Mouse (Mus musculus): ENCODE results near the gene Myl4. TPM values are rescaled to one million over a fixed set of nuclear protein-coding genes. Genes with fewer than 3 reads are reported as not detected.

The Myl4 gene
- polyA plus RNA-seq, 1 experiment from 2014 or later = 4.6 TPM

- Histone ChIP-seq H3K27me3 (peaks cover 45% of the 10 kb centered on the region), H3K36me3 (no peaks in the 10 kb centered on the region), H3K4me1 (replicated peaks) (peaks cover 8% of the 10 kb centered on the region; the same call in 1 of the 2 replicates), H3K9me3 (replicated peaks) (no peaks in the 10 kb centered on the region), H3K9ac (no peak overlapping the region), H3K4me3 (replicated peaks) (no peak overlapping the region), H3K4me2 (no peak overlapping the region), H3K27ac (no peak overlapping the region)
- WGBS (ENCODE audit: insufficient replicate concordance) = 34% methylated on average over 13 of the region's 13 CpGs
- ATAC-seq (ENCODE audit: low read depth) (no peak), DNase-seq (no peak)
Measured at GRCm38 (mm10) chr11:104582630-104583364, 32.3 kb downstream of the Myl4 start.

- peaks cover 8% of the 10 kb centered on the region; the same call in 1 of the 2 replicates for H3K4me1 ChIP-seq (replicated peaks)
Measured at GRCm38 (mm10) chr11:104585495-104585894, 35.0 kb downstream of the Myl4 start.

GRCm38 (mm10) chr11:104587904-104588303, 37.4 kb downstream of the Myl4 start:
- ATAC-seq (ENCODE audit: low read depth) (no peak), DNase-seq (no peak)
- Histone ChIP-seq H3K9me3 (replicated peaks) (no peaks in the 10 kb centered on the region), H3K4me3 (replicated peaks) (no peak overlapping the region), H3K9ac (no peak overlapping the region), H3K27ac (no peak overlapping the region), H3K36me3 (no peaks in the 10 kb centered on the region), H3K4me1 (replicated peaks) (no peaks in the 10 kb centered on the region), H3K4me2 (no peak overlapping the region), H3K27me3 (peaks cover 4% of the 10 kb centered on the region)
- 82% methylated on average over 9 of the region's 9 CpGs for WGBS (ENCODE audit: insufficient replicate concordance)

More at GRCm38 (mm10) chr11:104585495-104585894, 35.0 kb downstream of the Myl4 start:
- ATAC-seq (ENCODE audit: low read depth) (no peak), DNase-seq (no peak)
- H3K4me2 ChIP-seq = no peak overlapping the region
- H3K9me3 ChIP-seq (replicated peaks) = no peaks in the 10 kb centered on the region
- 62% methylated on average over 5 of the region's 5 CpGs for WGBS (ENCODE audit: insufficient replicate concordance)
- H3K27ac ChIP-seq = no peak overlapping the region
- no peak overlapping the region for H3K4me3 ChIP-seq (replicated peaks)
- no peaks in the 10 kb centered on the region for H3K36me3 ChIP-seq
- H3K9ac ChIP-seq = no peak overlapping the region
- peaks cover 26% of the 10 kb centered on the region for H3K27me3 ChIP-seq

- ATAC-seq (ENCODE audit: low read depth) = no peak
- Histone ChIP-seq H3K9me3 (replicated peaks) (no peaks in the 10 kb centered on the region), H3K4me1 (replicated peaks) (no peaks in the 10 kb centered on the region), H3K27me3 (no peaks in the 10 kb centered on the region), H3K4me3 (replicated peaks) (no peak overlapping the region), H3K36me3 (no peaks in the 10 kb centered on the region), H3K27ac (no peak overlapping the region), H3K9ac (no peak overlapping the region), H3K4me2 (no peak overlapping the region)
- no peak for DNase-seq
- WGBS (ENCODE audit: insufficient replicate concordance) = 64% methylated on average over 2 of the region's 2 CpGs
Measured at GRCm38 (mm10) chr11:104588513-104588912, 38.0 kb downstream of the Myl4 start.

- H3K27me3 ChIP-seq = no peaks in the 10 kb centered on the region
- ATAC-seq (ENCODE audit: low read depth) = no peak
- H3K4me2 ChIP-seq = no peak overlapping the region
- no peaks in the 10 kb centered on the region for H3K36me3 ChIP-seq
- H3K9me3 ChIP-seq (replicated peaks) = no peaks in the 10 kb centered on the region
- no peak overlapping the region for H3K4me3 ChIP-seq (replicated peaks)
- 57% methylated on average over 1 of the region's 1 CpGs for WGBS (ENCODE audit: insufficient replicate concordance)
- no peak for DNase-seq
- no peaks in the 10 kb centered on the region for H3K4me1 ChIP-seq (replicated peaks)
- H3K27ac ChIP-seq = no peak overlapping the region
- no peak overlapping the region for H3K9ac ChIP-seq
Measured at GRCm38 (mm10) chr11:104589570-104589969, 39.1 kb downstream of the Myl4 start.

GRCm38 (mm10) chr11:104590148-104590547, 39.7 kb downstream of the Myl4 start:
- no peak overlapping the region for H3K4me3 ChIP-seq (replicated peaks)
- ATAC-seq (ENCODE audit: low read depth) = peak; percentile 59
- H3K27ac ChIP-seq = no peak overlapping the region
- no peaks in the 10 kb centered on the region for H3K27me3 ChIP-seq
- H3K36me3 ChIP-seq = no peaks in the 10 kb centered on the region
- H3K9me3 ChIP-seq (replicated peaks) = no peaks in the 10 kb centered on the region
- H3K4me2 ChIP-seq = no peak overlapping the region
- H3K9ac ChIP-seq = no peak overlapping the region
- no peaks in the 10 kb centered on the region for H3K4me1 ChIP-seq (replicated peaks)
- DNase-seq = peak; percentile 44
- under 1% methylated on average over 8 of the region's 8 CpGs for WGBS (ENCODE audit: insufficient replicate concordance)

- no peak overlapping the region for H3K9ac ChIP-seq
- H3K9me3 ChIP-seq (replicated peaks) = no peaks in the 10 kb centered on the region
- no peak overlapping the region for H3K4me3 ChIP-seq (replicated peaks)
- 64% methylated on average over 13 of the region's 13 CpGs for whole genome bisulfite sequencing (ENCODE audit: insufficient replicate concordance)
- H3K4me2 ChIP-seq = no peak overlapping the region
- no peaks in the 10 kb centered on the region for H3K36me3 ChIP-seq
- H3K4me1 ChIP-seq (replicated peaks) = no peaks in the 10 kb centered on the region
- ATAC-seq (ENCODE audit: low read depth) (no peak), DNase-seq (no peak)
- no peaks in the 10 kb centered on the region for H3K27me3 ChIP-seq
- H3K27ac ChIP-seq = 0 out of 2 replicates have a peak overlapping the region, but pooled peaks have one; percentile 15
Measured at GRCm38 (mm10) chr11:104592066-104592835, 41.8 kb downstream of the Myl4 start.

GRCm38 (mm10) chr11:104596365-104596764, 45.9 kb downstream of the Myl4 start:
- no peaks in the 10 kb centered on the region for H3K4me1 ChIP-seq (replicated peaks)
- DNase-seq (no peak), ATAC-seq (ENCODE audit: low read depth) (no peak)
- H3K4me3 ChIP-seq (replicated peaks) = no peak overlapping the region
- H3K27me3 ChIP-seq = no peaks in the 10 kb centered on the region
- H3K9me3 ChIP-seq (replicated peaks) = no peaks in the 10 kb centered on the region
- no peak overlapping the region for H3K27ac ChIP-seq
- H3K4me2 ChIP-seq = peak overlapping the region; percentile 2; the same call in 1 of the 2 replicates
- no peak overlapping the region for H3K9ac ChIP-seq
- 11% methylated on average over 10 of the region's 10 CpGs for WGBS (ENCODE audit: insufficient replicate concordance)
- H3K36me3 ChIP-seq = no peaks in the 10 kb centered on the region

- Histone ChIP-seq H3K27ac (no peak overlapping the region), H3K36me3 (no peaks in the 10 kb centered on the region), H3K9ac (no peak overlapping the region), H3K27me3 (0 out of 2 replicates have a peak, but pooled peaks cover under 1% of the 10 kb centered on the region), H3K4me2 (no peak overlapping the region), H3K4me1 (replicated peaks) (no peaks in the 10 kb centered on the region), H3K9me3 (replicated peaks) (no peaks in the 10 kb centered on the region), H3K4me3 (replicated peaks) (no peak overlapping the region)
- WGBS (ENCODE audit: insufficient replicate concordance) = 61% methylated on average over 13 of the region's 13 CpGs
- DNase-seq = no peak
- ATAC-seq (ENCODE audit: low read depth) = no peak
Measured at GRCm38 (mm10) chr11:104599265-104599945, 48.9 kb downstream of the Myl4 start.

GRCm38 (mm10) chr11:104600675-104601074, 50.2 kb downstream of the Myl4 start:
- H3K9me3 ChIP-seq (replicated peaks) = no peaks in the 10 kb centered on the region
- no peak for DNase-seq
- no peak overlapping the region for H3K27ac ChIP-seq
- WGBS (ENCODE audit: insufficient replicate concordance) = 60% methylated on average over 4 of the region's 4 CpGs
- H3K9ac ChIP-seq = no peak overlapping the region
- no peaks in the 10 kb centered on the region for H3K4me1 ChIP-seq (replicated peaks)
- H3K4me3 ChIP-seq (replicated peaks) = no peak overlapping the region
- no peaks in the 10 kb centered on the region for H3K36me3 ChIP-seq
- H3K27me3 ChIP-seq = peaks cover 10% of the 10 kb centered on the region
- H3K4me2 ChIP-seq = no peak overlapping the region
- no peak for ATAC-seq (ENCODE audit: low read depth)

GRCm38 (mm10) chr11:104604192-104604591, 53.7 kb downstream of the Myl4 start:
- peaks cover 45% of the 10 kb centered on the region for H3K27me3 ChIP-seq
- peaks cover 13% of the 10 kb centered on the region for H3K4me1 ChIP-seq (replicated peaks)
- 62% methylated on average over 6 of the region's 6 CpGs for WGBS (ENCODE audit: insufficient replicate concordance)
- H3K36me3 ChIP-seq = no peaks in the 10 kb centered on the region
- H3K9ac ChIP-seq = no peak overlapping the region
- H3K4me2 ChIP-seq = no peak overlapping the region
- ATAC-seq (ENCODE audit: low read depth) (no peak), DNase-seq (no peak)
- H3K27ac ChIP-seq = no peak overlapping the region
- H3K4me3 ChIP-seq (replicated peaks) = no peak overlapping the region
- H3K9me3 ChIP-seq (replicated peaks) = no peaks in the 10 kb centered on the region
